Mouse (Mus musculus) heart, postnatal 4 days (tissue): Measurements from ENCODE around the gene Fpr-rs4. TPM values are rescaled to one million over a fixed set of nuclear protein-coding genes. Genes with fewer than 3 reads are reported as not detected.
"Not testable (repeated sequence)": the region's sequence is repeated elsewhere in the genome, so short reads cannot be mapped to it uniquely, and the experiment has no call there.

Experiments used
- DNase-seq: peaks from one replicate; pipeline ENCODE4 v3.0.0; 2021
- total RNA-seq, 2 experiments: library from RNA; stranded (reverse); gene quantifications; 2 replicates each; pipeline ENCODE4 v1.2.3; 2021

Fpr-rs4 gene
- not detected for total RNA-seq

DNA sequence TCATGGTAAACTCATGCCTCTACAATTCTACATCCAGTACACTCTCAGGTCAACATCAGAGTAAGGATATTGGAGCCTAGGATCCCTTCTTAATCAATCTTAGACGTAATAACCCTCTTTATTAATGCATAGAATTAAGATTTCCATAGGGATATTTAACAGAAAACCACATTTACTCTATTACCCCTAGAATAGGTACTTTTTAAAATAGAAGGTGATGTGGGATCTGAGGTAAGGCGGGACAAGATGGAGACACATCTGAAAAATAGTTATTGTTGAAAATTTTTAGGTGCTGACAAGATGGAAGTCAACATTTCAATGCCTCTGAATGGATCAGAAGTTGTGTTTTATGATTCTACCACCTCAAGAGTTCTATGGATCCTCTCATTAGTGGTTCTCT lies at the start of gene Fpr-rs4:
TSS of gene Fpr-rs4 (plus strand) at position 301 of the 400 bp plus-strand sequence.
- DNase-seq, result no peak

- DNase-seq, result no peak
Measured at GRCm38 (mm10) chr17:17973443-17973842, 48.1 kb upstream of the Fpr-rs4 start.

DNA sequence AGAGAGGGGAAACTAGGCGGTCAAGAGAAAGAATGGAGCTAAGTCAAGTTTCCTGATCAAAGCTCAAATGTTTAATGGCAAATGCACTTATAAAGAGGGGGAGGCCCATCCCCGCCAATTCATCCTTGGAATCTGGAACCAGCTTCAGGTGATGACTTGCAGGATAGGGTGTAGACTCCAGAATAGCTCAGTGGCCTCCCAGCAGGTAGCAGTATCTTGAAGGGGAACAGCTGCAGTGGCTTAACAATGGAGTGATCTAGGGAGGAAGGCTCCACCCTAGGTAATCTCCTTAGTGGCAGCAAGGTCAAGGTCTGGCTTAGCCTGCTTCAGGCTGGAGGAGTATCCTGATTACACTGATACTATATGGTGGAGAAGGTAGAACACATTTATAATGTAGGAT lies 40.3 kb upstream of the Fpr-rs4 start:
- not testable (repeated sequence) for DNase-seq

DNA sequence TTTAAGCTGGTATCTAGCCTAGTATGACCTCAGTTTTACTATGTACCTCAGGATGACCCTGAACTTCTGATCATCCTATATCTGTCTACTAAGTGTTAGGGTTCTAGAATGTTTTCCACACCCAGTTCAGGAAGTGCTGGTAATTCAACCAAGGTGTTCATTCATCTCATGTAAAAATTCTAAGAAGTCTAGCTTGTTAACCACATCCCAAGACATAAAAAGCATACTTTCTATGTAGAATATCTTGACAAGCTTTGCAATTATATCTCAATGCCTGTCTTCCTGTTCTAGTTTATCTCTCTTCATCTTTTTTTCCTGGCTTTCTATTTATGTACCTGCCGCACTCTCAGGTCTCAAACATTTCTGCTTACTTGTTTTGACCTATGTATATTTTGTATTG lies 16.8 kb upstream of the Fpr-rs4 start:
- DNase-seq, result no peak

GRCm38 (mm10) chr17:18049124-18049523 lies 27.6 kb downstream of the Fpr-rs4 start, which contains the start of gene Vmn2r124:
TSS of gene Vmn2r124 (plus strand) at chr17:18049424.
- DNase-seq, result no peak

Other genes starting within 250 kb of the Fpr-rs4 start
- gene Spaca6, start 194.6 kb upstream of the Fpr-rs4 start, total RNA-seq, result 10 to 100 TPM; 36.1 to 38.8 TPM
- gene Has1, start 166.5 kb upstream of the Fpr-rs4 start, total RNA-seq, result 1 to 10 TPM in 1 of 2 experiments, under 1 TPM in 1; 0.55 to 1.4 TPM
- gene Fpr1, start 137.8 kb upstream of the Fpr-rs4 start, total RNA-seq, result not detected
- gene Fpr2, start 133.9 kb upstream of the Fpr-rs4 start, total RNA-seq, result under 1 TPM; 0.24 to 0.41 TPM
- gene Fpr3, start 133.9 kb upstream of the Fpr-rs4 start, total RNA-seq, result not detected
- not detected for gene Vmn2r124, start 27.7 kb downstream of the Fpr-rs4 start, total RNA-seq
- gene Vmn2r91, start 63.3 kb downstream of the Fpr-rs4 start, total RNA-seq, result not detected
- not detected for gene Vmn2r92, start 130.2 kb downstream of the Fpr-rs4 start, total RNA-seq